Mouse (Mus musculus) cerebellum, adult 2 months (tissue): ENCODE measurements around the gene Spg21. TPM values are rescaled to one million over a fixed set of nuclear protein-coding genes. Genes with fewer than 3 reads are reported as not detected.

Source experiments
- DNase-seq, 2 experiments: peaks; one replicate each; pipeline ENCODE4 v3.0.0; 2021
- H3K27ac ChIP-seq: fragments of 200-500 bp; 2 replicates; pipeline ENCODE4 v1.5.1; 2012; ENCODE audit warnings: low read length, control low read depth, inconsistent platforms; ENCODE audit not compliant: insufficient read depth
- H3K27me3 ChIP-seq: fragments of 200-500 bp; 2 replicates; pipeline ENCODE4 v1.6.1; 2012; ENCODE audit warnings: inconsistent platforms, mild to moderate bottlenecking, low read length, moderate library complexity; ENCODE audit not compliant: control insufficient read depth, insufficient read depth
- H3K4me1 ChIP-seq: fragments of 200-500 bp; 2 replicates; pipeline ENCODE4 v1.6.1; 2011; ENCODE audit warnings: low read length; ENCODE audit not compliant: control insufficient read depth, insufficient read depth
- H3K4me3 ChIP-seq: fragments of 200-500 bp; replicated peaks from 2 replicates; pipeline ENCODE3; 2011; ENCODE audit warnings: mild to moderate bottlenecking, low read depth, low read length, control low read depth; ENCODE audit not compliant: insufficient read depth
- CTCF ChIP-seq: fragments of 200-500 bp; IDR thresholded peaks from 2 replicates; pipeline ENCODE4 v1.5.1; 2011; ENCODE audit warnings: low read depth, mild to moderate bottlenecking, control low read depth, low read length, moderate library complexity, borderline replicate concordance; ENCODE audit not compliant: insufficient read depth
- POLR2A ChIP-seq: fragments of 200-500 bp; IDR thresholded peaks from 2 replicates; pipeline ENCODE4 v1.6.1; 2011; ENCODE audit warnings: low read length, control low read depth, borderline replicate concordance; ENCODE audit not compliant: insufficient read depth
- WGBS: fragments of 180-500 bp; shearing (Covaris S2); methylation state at CpG from one replicate; pipeline ENCODE4 v1.1.7; 2018; 5-methylcytosine and 5-hydroxymethylcytosine counted together
- polyA plus RNA-seq: library from polyadenylated mRNA; depleted of rRNA; stranded (reverse); fragments of >200 nt; gene quantifications from 2 replicates; pipeline ENCODE4 v1.2.3, GENCODE M21; 2012; rRNA removed

Spg21 gene
- polyA plus RNA-seq, 1 experiment = 25.2 TPM

- 92% methylated on average over 5 of the region's 5 CpGs for WGBS
- H3K4me1 ChIP-seq = no peaks in the 10 kb centered on the region
- TF ChIP-seq CTCF (no peak), POLR2A (no peak)
Measured at GRCm38 (mm10) chr9:65531283-65531682, 70.5 kb downstream of the Spg21 start.

GRCm38 (mm10) chr9:65532986-65533385, 72.2 kb downstream of the Spg21 start:
- Histone ChIP-seq H3K4me3 (no peak overlapping the region), H3K27ac (no peak overlapping the region), H3K4me1 (no peaks in the 10 kb centered on the region), H3K27me3 (no peaks in the 10 kb centered on the region)
- no peak for DNase-seq
- no peak for TF ChIP-seq POLR2A
- no peak for TF ChIP-seq CTCF
- 96% methylated on average over 8 of the region's 8 CpGs for WGBS

More at GRCm38 (mm10) chr9:65531283-65531682, 70.5 kb downstream of the Spg21 start:
- Histone ChIP-seq H3K27ac (no peak overlapping the region), H3K27me3 (no peaks in the 10 kb centered on the region), H3K4me3 (no peak overlapping the region)
- DNase-seq = no peak

- TF ChIP-seq CTCF (no peak), POLR2A (no peak)
- H3K4me3 ChIP-seq = no peak overlapping the region
- H3K27me3 ChIP-seq = no peaks in the 10 kb centered on the region
- no peak overlapping the region for H3K27ac ChIP-seq
- no peak for DNase-seq
- 82% methylated on average over 3 of the region's 3 CpGs for WGBS
- H3K4me1 ChIP-seq = no peaks in the 10 kb centered on the region
Measured at GRCm38 (mm10) chr9:65534111-65534510, 73.4 kb downstream of the Spg21 start.

- TF ChIP-seq POLR2A (no peak), CTCF (no peak)
- Histone ChIP-seq H3K27ac (no peak overlapping the region), H3K4me1 (no peaks in the 10 kb centered on the region), H3K27me3 (no peaks in the 10 kb centered on the region), H3K4me3 (no peak overlapping the region)
- no peak for DNase-seq
- WGBS = 77% methylated on average over 3 of the region's 3 CpGs
Measured at GRCm38 (mm10) chr9:65535191-65535722, 74.5 kb downstream of the Spg21 start.

- no peak for DNase-seq
- TF ChIP-seq CTCF = no peak
- no peak for TF ChIP-seq POLR2A
- H3K27me3 ChIP-seq = no peaks in the 10 kb centered on the region
- no peaks in the 10 kb centered on the region for H3K4me1 ChIP-seq
- H3K27ac ChIP-seq = no peak overlapping the region
- WGBS = 90% methylated on average over 11 of the region's 11 CpGs
- no peak overlapping the region for H3K4me3 ChIP-seq
Measured at GRCm38 (mm10) chr9:65535789-65536469, 75.2 kb downstream of the Spg21 start.

GRCm38 (mm10) chr9:65536491-65536890, 75.7 kb downstream of the Spg21 start:
- no peaks in the 10 kb centered on the region for H3K27me3 ChIP-seq
- H3K27ac ChIP-seq = no peak overlapping the region
- TF ChIP-seq POLR2A (no peak), CTCF (no peak)
- no peaks in the 10 kb centered on the region; the same call in 1 of the 2 replicates for H3K4me1 ChIP-seq
- H3K4me3 ChIP-seq = no peak overlapping the region
- WGBS = 79% methylated on average over 4 of the region's 4 CpGs
- DNase-seq = no peak

Other genes with a start within 250 kb of the Spg21 start
- gene Cilp, start 195.8 kb upstream of the Spg21 start, polyA plus RNA-seq = 0.10 and 0.17 TPM in 2 replicates
- gene Clpx, start 166.7 kb upstream of the Spg21 start, polyA plus RNA-seq = 26.5 and 27.3 TPM in 2 replicates
- 19.8 and 20.1 TPM in 2 replicates for gene Pdcd7, start 114.8 kb upstream of the Spg21 start, polyA plus RNA-seq
- 34.2 and 38.1 TPM in 2 replicates for gene Ubap1l, start 99.9 kb upstream of the Spg21 start, polyA plus RNA-seq
- 0.11 and 0.14 TPM in 2 replicates for gene Kbtbd13, start 69.3 kb upstream of the Spg21 start, polyA plus RNA-seq
- 6.3 and 7.4 TPM in 2 replicates for gene Rasl12, start 62.4 kb upstream of the Spg21 start, polyA plus RNA-seq
- gene Slc51b, start 38.0 kb upstream of the Spg21 start, polyA plus RNA-seq = not detected in 2 replicates
- gene Mtfmt, start 25.2 kb upstream of the Spg21 start, polyA plus RNA-seq = 18.0 and 18.8 TPM in 2 replicates
- gene Ankdd1a, start 59.2 kb downstream of the Spg21 start, polyA plus RNA-seq = 0.79 and 1.1 TPM in 2 replicates
- gene Plekho2, start 119.1 kb downstream of the Spg21 start, polyA plus RNA-seq = 27.3 and 28.5 TPM in 2 replicates
- 0.11 and 0.14 TPM in 2 replicates for gene Pif1, start 126.2 kb downstream of the Spg21 start, polyA plus RNA-seq
- gene Rbpms2, start 168.7 kb downstream of the Spg21 start, polyA plus RNA-seq = 8.8 and 10.7 TPM in 2 replicates
- gene Oaz2, start 207.1 kb downstream of the Spg21 start, polyA plus RNA-seq = 218 and 230 TPM in 2 replicates